Mouse (Mus musculus) ES-E14 (cell line): ENCODE data around the gene Bms1. TPM values are rescaled to one million over a fixed set of nuclear protein-coding genes. Genes with fewer than 3 reads are reported as not detected.

ENCODE experiments used
- DNase-seq: peaks from one replicate; pipeline ENCODE4 v3.0.0-alpha.2; 2013; ENCODE audit warnings: low read depth, low spot score
- H3K27ac ChIP-seq: 2 replicates; pipeline ENCODE4 v1.5.1; 2012; ENCODE audit warnings: low read depth, mild to moderate bottlenecking, low read length, moderate library complexity, mixed read lengths; ENCODE audit not compliant: poor library complexity, insufficient read depth, severe bottlenecking
- H3K36me3 ChIP-seq: 2 replicates; pipeline ENCODE4 v1.6.1; 2012; ENCODE audit warnings: mild to moderate bottlenecking, low read length, moderate library complexity, mixed read lengths; ENCODE audit not compliant: control insufficient read depth, poor library complexity, insufficient read depth, severe bottlenecking
- H3K4me1 ChIP-seq, 2 experiments: fragments of 150-350 bp in 1 of 2; sonication (generic) in 1 of 2; 2 replicates each; pipeline ENCODE4 v1.6.1; 2012; ENCODE audit warnings: low read length in 2 of 2, mild to moderate bottlenecking in 1 of 2, mixed read lengths in 1 of 2; ENCODE audit not compliant: control insufficient read depth in 2 of 2, insufficient read depth in 2 of 2, poor library complexity in 1 of 2
- H3K4me3 ChIP-seq, 2 experiments: fragments of 150-350 bp in 1 of 2; sonication (generic) in 1 of 2; 2 replicates each; pipeline ENCODE4 v1.5.1; 2012; ENCODE audit warnings: low read length in 2 of 2, low read depth in 1 of 2, mild to moderate bottlenecking in 1 of 2, mixed read lengths in 1 of 2; ENCODE audit not compliant: insufficient read depth in 1 of 2, poor library complexity in 1 of 2, severe bottlenecking in 1 of 2
- H3K9ac ChIP-seq: 2 replicates; pipeline ENCODE4 v1.6.1; 2012; ENCODE audit warnings: low read depth, mild to moderate bottlenecking, low read length, mixed read lengths; ENCODE audit not compliant: poor library complexity, insufficient read depth, severe bottlenecking
- H3K9me3 ChIP-seq: fragments of 150-350 bp; sonication (generic); 2 replicates; pipeline ENCODE4 v1.6.1; 2012; ENCODE audit warnings: low read depth, mild to moderate bottlenecking, low read length; ENCODE audit not compliant: control insufficient read depth, insufficient read depth
- CHD2 ChIP-seq: IDR thresholded peaks from 2 replicates; pipeline ENCODE4 v1.6.1; 2014; ENCODE audit warnings: mild to moderate bottlenecking, low read depth, low read length, inconsistent platforms
- HCFC1 ChIP-seq: IDR thresholded peaks from 2 replicates; pipeline ENCODE4 v1.6.1; 2012; ENCODE audit warnings: low read length, inconsistent platforms, borderline replicate concordance; ENCODE audit not compliant: insufficient read depth
- MAFK ChIP-seq: IDR thresholded peaks from 2 replicates; pipeline ENCODE4 v1.6.1; 2014; ENCODE audit warnings: mild to moderate bottlenecking, low read depth, low read length, inconsistent platforms; ENCODE audit not compliant: insufficient read depth
- ZC3H11A ChIP-seq: IDR thresholded peaks from 2 replicates; pipeline ENCODE4 v1.6.1; 2012; ENCODE audit warnings: low read depth, mild to moderate bottlenecking, inconsistent platforms, low read length, borderline replicate concordance
- ZNF384 ChIP-seq: IDR thresholded peaks from 2 replicates; pipeline ENCODE4 v1.6.1; 2012; ENCODE audit warnings: low read depth, low read length, inconsistent platforms
- in situ Hi-C, 2 experiments: fragments of 600-800 bp; cut with MboI; formaldehyde crosslinking; loops; one replicate each; pipeline ENCODE4 v1.15.1; 2025; ENCODE audit warnings: low sequenced_read_pairs in 2 of 2, inconsistent platforms in 1 of 2; ENCODE audit not compliant: unreplicated experiment in 2 of 2
- total RNA-seq: library from RNA; depleted of rRNA; stranded (reverse); fragments of 300-350 nt; gene quantifications from 2 replicates; pipeline ENCODE4 v1.2.3, GENCODE M21; 2012

Bms1 gene
- total RNA-seq, 1 experiment, result 77.1 TPM

- TF ChIP-seq ZNF384 (no peak), MAFK (no peak), HCFC1 (no peak), CHD2 (no peak), ZC3H11A (no peak)
- Histone ChIP-seq H3K4me1 (peaks cover 0 to 2% of the 10 kb centered on the region in 2 experiments; a peak in 1 of 4 replicates), H3K36me3 (no peaks in the 10 kb centered on the region), H3K9ac (peak overlapping the region; percentile 30; the same call in 1 of the 2 replicates), H3K27ac (no peak overlapping the region), H3K9me3 (no peaks in the 10 kb centered on the region), H3K4me3 (peak overlapping the region; percentile 65 to 78; a peak in 3 of 4 replicates)
- DNase-seq, result no peak
- in situ Hi-C loops, result no loop called here
These were observed 35.2 kb upstream of the Bms1 start for GRCm38 (mm10) chr6:118454452-118454851.

GRCm38 (mm10) chr6:118431502-118431901 is 12.2 kb upstream of the Bms1 start:
- Histone ChIP-seq H3K4me1 (no peaks in the 10 kb centered on the region), H3K9me3 (no peaks in the 10 kb centered on the region), H3K4me3 (no peak overlapping the region), H3K9ac (no peak overlapping the region), H3K27ac (no peak overlapping the region), H3K36me3 (peaks cover 2% of the 10 kb centered on the region; the same call in 1 of the 2 replicates)
- no peak for DNase-seq
- TF ChIP-seq MAFK, result no peak
- TF ChIP-seq ZNF384, result no peak
- TF ChIP-seq HCFC1, result no peak
- no peak for TF ChIP-seq CHD2
- no peak for TF ChIP-seq ZC3H11A
- in situ Hi-C loops, result no loop called here

GRCm38 (mm10) chr6:118426666-118427065 is 7.4 kb upstream of the Bms1 start:
- no peak overlapping the region for H3K4me3 ChIP-seq
- no peak for DNase-seq
- in situ Hi-C loops, result no loop called here
- H3K27ac ChIP-seq, result no peak overlapping the region
- H3K4me1 ChIP-seq, result no peaks in the 10 kb centered on the region
- H3K36me3 ChIP-seq, result peaks cover 2% of the 10 kb centered on the region; the same call in 1 of the 2 replicates
- H3K9ac ChIP-seq, result no peak overlapping the region
- no peaks in the 10 kb centered on the region for H3K9me3 ChIP-seq
- no peak for TF ChIP-seq ZNF384
- TF ChIP-seq ZC3H11A, result no peak
- TF ChIP-seq MAFK, result no peak
- no peak for TF ChIP-seq HCFC1
- TF ChIP-seq CHD2, result no peak

- Histone ChIP-seq H3K36me3 (peaks cover 42% of the 10 kb centered on the region), H3K9me3 (no peaks in the 10 kb centered on the region), H3K27ac (no peak overlapping the region), H3K4me1 (no peaks in the 10 kb centered on the region), H3K4me3 (no peak overlapping the region), H3K9ac (no peak overlapping the region)
- DNase-seq, result no peak
- in situ Hi-C loops, result no loop called here
- TF ChIP-seq MAFK (no peak), ZNF384 (no peak), ZC3H11A (no peak), HCFC1 (no peak), CHD2 (no peak)
These were observed 8.8 kb downstream of the Bms1 start for GRCm38 (mm10) chr6:118410428-118410827.

GRCm38 (mm10) chr6:118408510-118408909 is 10.8 kb downstream of the Bms1 start:
- Histone ChIP-seq H3K4me3 (no peak overlapping the region), H3K9ac (no peak overlapping the region), H3K4me1 (no peaks in the 10 kb centered on the region), H3K27ac (no peak overlapping the region), H3K36me3 (peaks cover 51% of the 10 kb centered on the region), H3K9me3 (no peaks in the 10 kb centered on the region)
- TF ChIP-seq MAFK (no peak), CHD2 (no peak), HCFC1 (no peak), ZC3H11A (no peak), ZNF384 (no peak)
- in situ Hi-C loops, result no loop called here
- DNase-seq, result no peak
